Mouse (Mus musculus) midbrain, postnatal 0 days (tissue): ENCODE measurements at regions not wholly inside any gene's neighbourhood (a gene's known extent, or its start where the extent isn't known, plus 50 kb on each side); places are given as distances from the start of the nearest gene placed in this dataset.
A peak's percentile ranks its signal among the peaks of the same experiment; 100 is the strongest.
"Not testable (repeated sequence)": the region's sequence is repeated elsewhere in the genome, so short reads cannot be mapped to it uniquely, and the experiment has no call there.

ENCODE experiments used
- ATAC-seq: fragments of 200-750 bp; cut with Nextera tagmentation; 2 replicates; pipeline ENCODE4 v1.8.0; 2017; ENCODE audit warnings: moderate number of reproducible peaks, mild to moderate bottlenecking, moderate TSS enrichment, moderate library complexity; ENCODE audit not compliant: low FRiP score
- DNase-seq: peaks from one replicate; pipeline ENCODE4 v3.0.0-alpha.2; 2015; ENCODE audit warnings: low spot score
- H3K27ac ChIP-seq: fragments of 300-500 bp; sonication (generic); 2 replicates; pipeline ENCODE4 v1.5.1; 2014; ENCODE audit warnings: low read depth, mild to moderate bottlenecking, low read length, mixed read lengths
- H3K27me3 ChIP-seq: fragments of 300-500 bp; sonication (generic); 2 replicates; pipeline ENCODE4 v1.6.1; 2014; ENCODE audit warnings: low read length, control low read depth, mixed read lengths; ENCODE audit not compliant: insufficient read depth
- H3K36me3 ChIP-seq: fragments of 300-500 bp; sonication (generic); 2 replicates; pipeline ENCODE4 v1.6.1; 2014; ENCODE audit warnings: low read length, control low read depth, mixed read lengths; ENCODE audit not compliant: insufficient read depth
- H3K4me1 ChIP-seq: fragments of 300-500 bp; sonication (generic); 2 replicates; pipeline ENCODE4 v1.6.1; 2014; ENCODE audit warnings: mild to moderate bottlenecking, control low read depth, antibody characterized with exemption, low read length, mixed read lengths; ENCODE audit not compliant: insufficient read depth
- H3K4me2 ChIP-seq: fragments of 300-500 bp; sonication (generic); 2 replicates; pipeline ENCODE4 v1.6.1; 2014; ENCODE audit warnings: low read depth, mild to moderate bottlenecking, low read length, mixed read lengths; ENCODE audit not compliant: poor library complexity, severe bottlenecking
- H3K4me3 ChIP-seq: fragments of 300-500 bp; sonication (generic); 2 replicates; pipeline ENCODE4 v1.5.1; 2014; ENCODE audit warnings: low read depth, mild to moderate bottlenecking, low read length, moderate library complexity
- H3K9ac ChIP-seq: fragments of 300-500 bp; sonication (generic); replicated peaks from 2 replicates; pipeline ENCODE4 v1.6.1; 2014; ENCODE audit warnings: mild to moderate bottlenecking, low read length, moderate library complexity, mixed read lengths; ENCODE audit not compliant: poor library complexity, severe bottlenecking
- H3K9me3 ChIP-seq: fragments of 300-500 bp; sonication (generic); 2 replicates; pipeline ENCODE4 v1.6.1; 2016; ENCODE audit warnings: low read length, control low read depth
- CTCF ChIP-seq: IDR thresholded peaks from 2 replicates; pipeline ENCODE4 v1.5.1; 2016; ENCODE audit warnings: antibody characterized with exemption, mild to moderate bottlenecking
- WGBS: fragments of 180-500 bp; shearing (Covaris S2); extraction: QIAGEN DNeasy Blood & Tissue Kit; methylation state at CpG from one replicate; pipeline ENCODE4 v1.1.7; 2014; 5-methylcytosine and 5-hydroxymethylcytosine counted together

DNA sequence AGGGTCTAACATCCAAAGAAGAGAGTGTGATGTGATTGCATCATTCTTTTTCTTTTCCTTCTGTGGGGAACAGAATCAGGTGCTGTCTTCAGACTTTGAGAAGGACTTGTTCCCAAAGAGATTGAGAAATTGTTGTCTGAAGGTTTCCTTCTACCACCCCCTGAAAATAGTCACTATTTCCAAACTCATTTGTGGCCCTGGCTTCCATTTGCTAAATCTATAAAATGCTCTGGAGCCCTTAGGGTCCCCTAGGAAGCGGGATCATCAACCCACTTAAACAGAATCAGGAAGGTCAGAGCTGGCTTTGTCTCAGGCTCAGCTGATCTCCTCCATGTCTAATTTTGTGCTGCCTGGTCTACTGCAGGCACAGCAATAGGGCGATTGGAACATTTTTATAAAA is 70.1 kb downstream of the Dact2 start:
- Histone ChIP-seq H3K27ac (no peak overlapping the region), H3K9ac (no peak overlapping the region), H3K4me2 (no peak overlapping the region), H3K27me3 (no peaks in the 10 kb centered on the region), H3K36me3 (no peaks in the 10 kb centered on the region), H3K4me3 (no peak overlapping the region), H3K4me1 (no peaks in the 10 kb centered on the region), H3K9me3 (no peaks in the 10 kb centered on the region)
- no peak for TF ChIP-seq CTCF
- WGBS = 71% methylated on average over 2 of the region's 2 CpGs
- DNase-seq = no peak
- ATAC-seq = no peak

DNA sequence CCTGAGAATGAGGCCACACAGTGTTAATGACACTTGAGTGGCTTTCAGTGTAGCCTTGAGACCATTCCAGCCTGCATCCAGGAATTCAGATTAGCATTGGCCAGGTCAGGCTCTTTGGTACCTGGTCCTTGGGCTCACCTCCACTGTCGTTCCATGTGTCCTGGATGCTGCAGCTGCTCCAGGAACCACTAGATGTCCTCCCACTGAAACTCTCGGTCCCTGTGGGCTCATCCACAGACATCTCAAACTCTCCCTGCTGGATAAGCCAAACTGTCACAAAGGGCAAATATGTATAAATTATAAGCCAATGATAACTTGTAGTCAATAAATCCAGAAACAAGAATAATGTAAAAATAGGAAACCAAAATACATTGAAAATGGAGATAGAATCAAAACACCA is 67.7 kb upstream of the Gm7358 start:
- DNase-seq, H3K9ac ChIP-seq: not testable (repeated sequence)
- WGBS = 23% methylated on average over 2 of the region's 2 CpGs

DNA sequence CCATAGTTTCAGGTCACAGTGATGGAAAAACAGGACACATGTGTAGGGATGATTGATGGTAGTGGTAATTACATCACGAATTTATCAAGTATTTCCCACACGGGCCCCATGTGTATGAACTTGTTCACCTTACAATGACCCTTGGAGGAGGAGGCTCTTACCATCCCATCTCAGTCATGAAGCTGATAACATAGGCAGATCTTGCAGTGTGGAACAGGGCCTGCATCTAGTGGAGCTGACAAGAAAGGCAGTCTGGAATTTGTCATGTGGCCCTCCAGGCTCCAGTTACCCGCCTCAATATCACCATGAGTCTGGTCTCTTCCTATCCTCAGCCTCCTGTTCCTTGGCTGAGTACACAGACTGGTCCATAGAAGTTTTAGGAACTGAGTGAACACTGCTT is 59.5 kb upstream of the Gm7358 start:
- ATAC-seq = no peak
- no peak overlapping the region for H3K9ac ChIP-seq
- DNase-seq = no peak
- H3K4me1 ChIP-seq = no peaks in the 10 kb centered on the region
- H3K4me3 ChIP-seq = no peak overlapping the region
- H3K4me2 ChIP-seq = no peak overlapping the region
- H3K27me3 ChIP-seq = no peaks in the 10 kb centered on the region
- WGBS = 86% methylated on average over 3 of the region's 3 CpGs
- H3K27ac ChIP-seq = no peak overlapping the region
- H3K36me3 ChIP-seq = no peaks in the 10 kb centered on the region
- no peaks in the 10 kb centered on the region for H3K9me3 ChIP-seq
- TF ChIP-seq CTCF = no peak

More for the DNA sequence above, 67.7 kb upstream of the Gm7358 start:
- H3K4me2 ChIP-seq, H3K27me3 ChIP-seq, H3K4me3 ChIP-seq, ATAC-seq, H3K27ac ChIP-seq, H3K36me3 ChIP-seq, H3K9me3 ChIP-seq, H3K4me1 ChIP-seq: not testable (repeated sequence)
- peak; percentile 64 for TF ChIP-seq CTCF

DNA sequence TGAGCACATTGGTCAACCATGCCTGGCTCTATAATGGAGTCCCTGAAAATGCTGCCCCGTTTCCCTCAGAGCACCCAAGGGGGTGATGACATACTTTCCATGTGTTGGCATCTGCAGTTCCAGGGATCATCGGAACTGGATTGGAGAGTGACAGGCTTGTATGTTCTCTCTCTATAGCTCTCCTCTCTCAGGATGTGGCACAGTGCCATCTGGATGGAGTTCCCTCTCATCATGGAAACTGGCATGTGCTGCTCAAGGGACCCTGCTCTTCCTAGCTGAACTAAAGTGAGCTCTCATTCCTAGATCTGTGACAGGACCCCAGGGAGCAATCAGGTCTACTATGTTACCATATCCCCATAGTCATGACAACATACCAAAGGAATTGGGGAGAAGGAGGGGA is 56.9 kb upstream of the Gm7358 start:
- Histone ChIP-seq H3K4me1 (no peaks in the 10 kb centered on the region), H3K9ac (no peak overlapping the region), H3K27ac (no peak overlapping the region), H3K27me3 (no peaks in the 10 kb centered on the region), H3K4me2 (no peak overlapping the region), H3K36me3 (no peaks in the 10 kb centered on the region), H3K9me3 (no peaks in the 10 kb centered on the region), H3K4me3 (no peak overlapping the region)
- WGBS = 88% methylated on average over 2 of the region's 2 CpGs
- ATAC-seq (no peak), DNase-seq (peak; percentile 15)
- TF ChIP-seq CTCF = no peak

DNA sequence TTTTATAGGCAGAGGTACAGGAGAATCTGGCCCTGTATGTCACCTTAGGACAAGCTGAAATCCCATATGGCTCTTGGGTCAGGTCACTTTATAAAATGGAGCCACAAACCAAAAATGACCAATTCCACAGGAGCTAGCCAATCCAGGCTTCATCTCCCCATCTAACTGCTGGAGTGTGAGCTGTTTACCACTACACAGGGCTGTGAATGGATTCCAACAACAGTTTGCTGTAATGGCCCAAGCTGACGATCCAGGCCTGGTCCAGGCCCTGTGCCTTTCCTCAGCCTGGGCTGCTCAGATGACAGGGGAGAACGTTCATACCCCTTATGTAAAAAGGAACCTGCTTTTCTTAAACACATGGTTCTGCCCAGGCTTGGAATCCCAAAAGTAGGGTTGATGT is 55.5 kb upstream of the Gm7358 start:
- no peak for TF ChIP-seq CTCF
- no peak overlapping the region for H3K4me2 ChIP-seq
- 83% methylated on average over 2 of the region's 2 CpGs for WGBS
- no peak overlapping the region for H3K9ac ChIP-seq
- no peak overlapping the region for H3K27ac ChIP-seq
- ATAC-seq (no peak), DNase-seq (no peak)
- H3K4me1 ChIP-seq = no peaks in the 10 kb centered on the region
- no peaks in the 10 kb centered on the region for H3K27me3 ChIP-seq
- no peaks in the 10 kb centered on the region for H3K36me3 ChIP-seq
- H3K9me3 ChIP-seq = no peaks in the 10 kb centered on the region
- no peak overlapping the region for H3K4me3 ChIP-seq

GRCm38 (mm10) chr17:14111692-14112091 is 52.4 kb upstream of the Gm7358 start:
- ATAC-seq = not testable (repeated sequence)
- WGBS = 25% methylated on average over 1 of the region's 1 CpGs
- peak; percentile 59 for DNase-seq

More at GRCm38 (mm10) chr17:14111692-14112091, 52.4 kb upstream of the Gm7358 start:
- not testable (repeated sequence) for H3K27me3 ChIP-seq, H3K4me1 ChIP-seq, H3K9me3 ChIP-seq, H3K27ac ChIP-seq, H3K9ac ChIP-seq, H3K36me3 ChIP-seq, H3K4me3 ChIP-seq, H3K4me2 ChIP-seq
- TF ChIP-seq CTCF = peak; percentile 75
